Mouse (Mus musculus) lung, adult 2 months (tissue): ENCODE measurements around the gene Sidt2.

Experiments
- CTCF ChIP-seq: fragments of 200-500 bp; IDR thresholded peaks from 2 replicates; pipeline ENCODE4 v1.5.1; 2011; ENCODE audit warnings: mild to moderate bottlenecking, low read length, control low read depth; ENCODE audit not compliant: insufficient read depth
- POLR2A ChIP-seq: fragments of 200-500 bp; IDR thresholded peaks from 2 replicates; pipeline ENCODE4 v1.6.1; 2011; ENCODE audit warnings: low read depth, mild to moderate bottlenecking, control low read depth, low read length, borderline replicate concordance; ENCODE audit errors: extremely low read depth

DNA sequence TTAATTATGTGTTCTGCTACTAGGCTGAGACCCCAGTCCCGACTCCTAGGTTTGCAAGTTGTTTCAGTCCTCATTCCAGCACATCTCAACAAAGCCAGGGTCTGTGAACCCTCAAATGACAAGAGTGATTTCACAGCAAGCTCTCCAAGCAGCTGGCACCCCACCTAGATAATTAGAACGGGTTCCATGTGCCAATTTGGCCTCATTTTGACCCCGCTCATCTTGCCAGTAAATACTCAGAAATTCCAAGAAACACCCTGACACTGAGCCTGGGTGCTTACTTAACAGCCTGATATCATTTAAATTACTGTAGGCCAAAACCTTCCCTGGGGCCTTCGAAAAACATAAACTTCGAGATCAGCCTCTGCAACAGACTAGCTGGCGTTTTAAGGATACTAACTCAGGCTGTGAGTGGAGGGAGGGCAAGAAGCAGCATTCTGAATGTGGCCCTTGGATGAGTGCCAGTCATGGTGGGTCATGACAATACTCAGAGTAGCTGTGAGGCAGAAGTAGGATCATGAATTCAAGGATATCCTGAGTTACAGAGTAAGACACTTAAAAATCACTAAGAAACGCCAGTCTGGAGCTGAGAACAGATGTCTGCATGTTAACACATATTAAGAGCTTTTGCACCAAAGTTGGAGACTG lies 3.1 kb upstream of the Sidt2 start:
- no peak for TF ChIP-seq CTCF
- no peak for TF ChIP-seq POLR2A
